Mouse (Mus musculus) retina, postnatal 7 days (tissue): ENCODE data around the gene Med13l.

Experiments
- DNase-seq: peaks from one replicate; pipeline ENCODE4 v3.0.0-alpha.2; 2012; ENCODE audit warnings: low read depth, low spot score

Gene Med13l

GRCm38 (mm10) chr5:118727336-118727735 is 166.9 kb downstream of the Med13l start:
- no peak for DNase-seq

- DNase-seq = peak; percentile 53
Measured at GRCm38 (mm10) chr5:118732221-118732620, 171.7 kb downstream of the Med13l start.

- DNase-seq = no peak
Measured at GRCm38 (mm10) chr5:118732651-118733050, 172.2 kb downstream of the Med13l start.

GRCm38 (mm10) chr5:118733566-118733965 is 173.1 kb downstream of the Med13l start:
- DNase-seq = no peak

GRCm38 (mm10) chr5:118734455-118734854 is 174.0 kb downstream of the Med13l start:
- no peak for DNase-seq

- DNase-seq = no peak
Measured at GRCm38 (mm10) chr5:118735738-118736137, 175.3 kb downstream of the Med13l start.

GRCm38 (mm10) chr5:118737548-118737947 is 177.1 kb downstream of the Med13l start:
- no peak for DNase-seq

- no peak for DNase-seq
Measured at GRCm38 (mm10) chr5:118743067-118743466, 182.6 kb downstream of the Med13l start.

GRCm38 (mm10) chr5:118747026-118747425 is 186.5 kb downstream of the Med13l start:
- no peak for DNase-seq

- DNase-seq = no peak
Measured at GRCm38 (mm10) chr5:118751446-118752179, 191.1 kb downstream of the Med13l start.

- no peak for DNase-seq
Measured at GRCm38 (mm10) chr5:118752868-118753267, 192.4 kb downstream of the Med13l start.

GRCm38 (mm10) chr5:118753471-118754044 is 193.1 kb downstream of the Med13l start:
- DNase-seq = no peak

- no peak for DNase-seq
Measured at GRCm38 (mm10) chr5:118754191-118754759, 193.8 kb downstream of the Med13l start.

GRCm38 (mm10) chr5:118756078-118756477 is 195.6 kb downstream of the Med13l start:
- no peak for DNase-seq

GRCm38 (mm10) chr5:118757396-118758301 is 197.2 kb downstream of the Med13l start:
- no peak for DNase-seq

- no peak for DNase-seq
Measured at GRCm38 (mm10) chr5:118760986-118761385, 200.5 kb downstream of the Med13l start.

- DNase-seq = no peak
Measured at GRCm38 (mm10) chr5:118762499-118763185, 202.2 kb downstream of the Med13l start.

- no peak for DNase-seq
Measured at GRCm38 (mm10) chr5:118763353-118763752, 202.9 kb downstream of the Med13l start.

- DNase-seq = no peak
Measured at GRCm38 (mm10) chr5:118769143-118769542, 208.7 kb downstream of the Med13l start.

GRCm38 (mm10) chr5:118773866-118774265 is 213.4 kb downstream of the Med13l start:
- DNase-seq = peak; percentile 39

GRCm38 (mm10) chr5:118776396-118776795 is 215.9 kb downstream of the Med13l start:
- DNase-seq = no peak
